Mouse (Mus musculus): Measurements from ENCODE around the gene Fam50b.

The Fam50b gene

DNA sequence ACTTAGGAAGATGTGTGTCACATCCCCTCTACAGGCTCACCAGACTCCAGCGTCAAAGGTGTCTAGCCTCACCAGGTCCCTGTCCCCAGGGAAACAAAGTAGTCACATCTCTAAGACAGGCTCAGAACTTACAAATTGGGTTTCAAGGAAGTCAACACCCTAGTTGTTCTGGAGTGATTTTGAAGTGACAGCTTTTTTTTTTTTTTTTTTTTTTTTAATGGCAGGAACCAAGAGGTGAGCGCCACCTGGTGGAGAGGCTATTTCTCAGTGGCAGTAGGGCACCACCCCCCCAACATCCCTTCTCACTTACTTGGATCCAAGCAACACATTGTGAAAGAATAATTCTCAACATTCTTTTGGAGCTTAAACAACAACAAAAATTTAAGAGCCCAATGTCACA is 59.2 kb downstream of the Fam50b start:
- DNase-seq (ENCODE audit: low read depth, low spot score), result peak; percentile 42

DNA sequence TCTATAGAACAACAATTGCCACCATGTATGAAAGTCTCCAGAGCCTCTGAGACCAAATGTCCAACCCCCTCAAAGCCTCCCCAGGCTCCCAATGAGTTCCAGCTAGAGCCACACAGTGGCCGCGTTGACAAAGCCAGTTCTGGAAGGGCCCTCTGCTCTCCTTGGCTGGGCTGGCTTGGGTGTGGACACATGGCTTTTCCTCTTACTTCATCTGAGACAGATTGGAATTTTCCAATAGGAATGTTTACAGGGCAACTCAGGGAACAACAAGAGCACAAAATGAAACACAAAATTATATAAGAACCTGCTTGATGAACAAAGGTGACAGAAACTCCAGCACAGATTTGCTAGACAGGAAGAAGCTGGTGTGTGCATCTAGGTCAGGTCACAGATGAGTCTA is 59.8 kb downstream of the Fam50b start:
- no peak for DNase-seq (ENCODE audit: low read depth, low spot score)

Measured in CD4-positive helper T cell, adult 2 months (primary cell).